Mouse (Mus musculus) embryo, embryonic 10 days (tissue): ENCODE results near the gene 1700012B07Rik.

Experiments used
- DNase-seq: peaks from one replicate; pipeline ENCODE4 v3.0.0-alpha.2; 2015; ENCODE audit warnings: low spot score

1700012B07Rik gene

DNA sequence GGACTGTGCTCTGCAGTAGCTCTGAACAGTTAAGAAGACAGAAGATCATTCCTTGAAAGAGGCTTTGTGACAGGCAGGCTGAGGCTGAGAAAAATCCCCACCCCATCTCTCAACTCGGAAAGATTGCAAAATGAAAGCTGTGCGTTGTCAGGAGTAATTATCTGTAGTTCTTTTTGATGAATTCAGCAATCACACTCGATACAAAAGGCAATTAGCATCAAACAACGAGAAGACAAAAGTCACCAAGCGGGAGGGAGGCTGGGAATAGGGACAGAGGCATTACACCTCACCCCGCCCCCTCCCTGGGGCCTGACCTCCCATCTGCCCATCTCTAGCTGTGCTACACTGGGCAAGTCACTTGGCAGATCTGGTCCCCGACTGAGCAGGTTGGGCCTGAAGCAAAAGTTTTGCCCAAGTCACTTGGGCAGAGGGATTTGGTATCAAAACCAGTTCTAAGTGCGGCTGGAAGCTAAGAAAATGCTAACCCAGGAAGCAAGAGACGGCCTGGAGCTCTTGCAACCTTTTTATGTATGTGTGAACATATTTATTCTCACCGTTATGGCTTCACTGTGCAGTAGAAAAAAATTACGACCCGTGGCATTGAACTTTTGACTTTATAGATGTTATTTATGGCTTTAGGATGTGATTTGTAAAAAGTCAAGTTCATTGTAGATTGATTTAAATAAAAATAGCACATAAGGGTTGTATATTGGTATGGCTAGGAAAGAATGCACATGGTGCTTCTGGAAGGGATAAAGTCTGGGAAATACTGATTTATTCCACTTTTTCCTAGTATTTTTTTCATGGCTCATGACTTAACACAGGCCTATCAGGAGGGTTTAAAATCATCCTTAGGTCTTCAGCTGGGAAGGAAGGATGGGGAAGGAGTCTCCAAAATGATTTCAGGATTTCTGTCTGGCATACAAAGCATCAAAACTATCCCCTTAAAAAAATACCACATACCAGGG is 75.9 kb downstream of the 1700012B07Rik start:
- no peak for DNase-seq

DNA sequence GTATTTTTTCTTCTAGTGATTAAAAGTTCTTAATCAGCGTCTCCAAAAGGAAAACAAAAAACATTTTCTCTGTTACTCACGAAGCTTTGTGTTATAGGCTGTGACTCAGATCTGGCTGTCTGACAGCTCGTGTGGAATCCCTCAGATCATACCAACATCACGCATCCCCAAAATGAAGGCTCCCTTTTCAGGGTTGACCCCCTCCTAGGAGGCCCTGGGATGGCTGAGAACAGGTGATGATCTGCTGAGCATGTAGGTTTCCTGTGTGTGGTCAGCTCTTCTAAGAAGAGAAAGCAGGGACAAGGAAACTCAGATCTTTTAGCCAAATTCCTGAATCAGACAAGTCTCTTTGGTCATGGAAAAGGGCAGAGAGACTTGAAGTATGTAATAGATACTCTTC is 82.6 kb downstream of the 1700012B07Rik start:
- DNase-seq = no peak

DNA sequence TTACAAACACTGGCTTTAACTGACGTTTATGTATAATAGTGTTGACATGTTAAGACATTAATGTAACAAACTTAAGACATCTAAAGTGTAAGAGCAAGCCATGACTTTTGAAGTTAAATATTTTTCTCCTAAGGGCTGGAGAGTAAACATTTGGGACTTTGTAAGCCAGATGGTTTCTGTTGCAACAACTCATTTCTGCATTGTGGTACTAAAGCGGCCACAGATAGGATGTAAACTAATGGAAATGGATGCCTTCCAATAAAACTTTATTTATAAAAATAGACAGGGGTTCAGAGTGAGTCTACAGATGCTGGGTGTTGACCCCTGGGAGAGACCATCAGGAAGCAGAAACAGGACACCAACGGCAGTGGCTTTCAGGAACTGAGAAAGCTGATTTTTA is 89.9 kb downstream of the 1700012B07Rik start:
- no peak for DNase-seq
